In genomic region chr5:144457623-144458287, GRCm38 (mm10) we compare ENCODE assay signal across 8 mouse cellular contexts.
A peak's percentile ranks its signal among the peaks of the same experiment; 100 is the strongest.
DNase-seq lines count a peak whose midpoint lies in the region; ATAC-seq and TF ChIP-seq lines count a peak whose summit lies in the region.

No protein-coding gene starts in this region.

- DNase-seq in ES-CJ7 (ENCODE audit: low read depth, low spot score): peak; percentile 65
- DNase-seq in adrenal gland, postnatal 14 days: peak; percentile 62
- peak; percentile 46 for DNase-seq in hindbrain, embryonic 11.5 days (ENCODE audit: low spot score)
- DNase-seq in lung, embryonic 14.5 days: peak; percentile 74
- DNase-seq in testis, postnatal 10 days (ENCODE audit: low spot score): peak; percentile 47
- DNase-seq in left cerebral cortex, postnatal 25 days (ENCODE audit: low spot score in 2 of 2): no peak
- DNase-seq in frontal cortex, postnatal 36 days (ENCODE audit: low spot score in 2 of 2): no peak
- no peak for DNase-seq in frontal cortex, adult 2 months (ENCODE audit: extremely low spot score in 1 of 2, low spot score in 1 of 2)

- H3K9ac ChIP-seq in hindbrain, embryonic 11.5 days (ENCODE audit: low read depth, low read length): no peak overlapping the region
- H3K9ac ChIP-seq in lung, embryonic 14.5 days: no peak overlapping the region

- WGBS in hindbrain, embryonic 11.5 days: 8% methylated on average over 11 of the region's 11 CpGs
- WGBS in lung, embryonic 14.5 days: 5% methylated on average over 11 of the region's 11 CpGs

- no peak overlapping the region for H3K27ac ChIP-seq in hindbrain, embryonic 11.5 days (ENCODE audit: low read depth, low read length)
- H3K27ac ChIP-seq in lung, embryonic 14.5 days (ENCODE audit: low read depth): 0 out of 2 replicates have a peak overlapping the region, but pooled peaks have one; percentile 2

- no peaks in the 10 kb centered on the region for H3K9me3 ChIP-seq in hindbrain, embryonic 11.5 days (ENCODE audit: control insufficient read depth, low read length)
- no peaks in the 10 kb centered on the region for H3K9me3 ChIP-seq in lung, embryonic 14.5 days (ENCODE audit: low read depth, low read length)

- H3K4me3 ChIP-seq in hindbrain, embryonic 11.5 days (ENCODE audit: low read depth, low read length): no peak overlapping the region
- H3K4me3 ChIP-seq in lung, embryonic 14.5 days (ENCODE audit: low read depth, low read length): no peak overlapping the region

- H3K4me2 ChIP-seq in hindbrain, embryonic 11.5 days (replicated peaks; ENCODE audit: low read depth, low read length): no peak overlapping the region
- H3K4me2 ChIP-seq in lung, embryonic 14.5 days: peak overlapping the region; percentile 41

- 0 out of 2 replicates have a peak, but pooled peaks cover 6% of the 10 kb centered on the region for H3K4me1 ChIP-seq in hindbrain, embryonic 11.5 days (replicated peaks; ENCODE audit: control insufficient read depth, insufficient read depth, low read length)
- no peaks in the 10 kb centered on the region for H3K4me1 ChIP-seq in lung, embryonic 14.5 days (ENCODE audit: insufficient read depth)

- H3K36me3 ChIP-seq in hindbrain, embryonic 11.5 days (ENCODE audit: control insufficient read depth, insufficient read depth, low read length): no peaks in the 10 kb centered on the region
- H3K36me3 ChIP-seq in lung, embryonic 14.5 days (ENCODE audit: insufficient read depth): no peaks in the 10 kb centered on the region

- no peaks in the 10 kb centered on the region for H3K27me3 ChIP-seq in hindbrain, embryonic 11.5 days (ENCODE audit: control insufficient read depth, insufficient read depth, low read length)
- H3K27me3 ChIP-seq in lung, embryonic 14.5 days (ENCODE audit: insufficient read depth, low read length): no peaks in the 10 kb centered on the region

- intact Hi-C loops in left cerebral cortex, postnatal 25 days (cut with DNase I): no loop called here

- TF ChIP-seq CTCF in lung, embryonic 14.5 days (IDR thresholded peaks at IDR 0.05; ENCODE audit: low read depth): no peak

- no peak for ATAC-seq in hindbrain, embryonic 11.5 days (ENCODE audit: low FRiP score)
- peak; percentile 90 for ATAC-seq in lung, embryonic 14.5 days (ENCODE audit: insufficient read depth)

Comparison
In these comparisons a context has a peak if more than half of its experiments do, and no peak if none do; other contexts are left out.
1. DNase-seq: peak in ES-CJ7 (single experiment), adrenal gland, postnatal 14 days (single experiment), hindbrain, embryonic 11.5 days (single experiment), lung, embryonic 14.5 days (single experiment) and testis, postnatal 10 days (single experiment); none in left cerebral cortex, postnatal 25 days (0 of 2), frontal cortex, postnatal 36 days (0 of 2) and frontal cortex, adult 2 months (0 of 2).